Mouse (Mus musculus) midbrain, embryonic 11.5 days (tissue): Measurements from ENCODE around the gene Iqch. TPM values are rescaled to one million over a fixed set of nuclear protein-coding genes. Genes with fewer than 3 reads are reported as not detected.
A peak's percentile ranks its signal among the peaks of the same experiment; 100 is the strongest.

ENCODE experiments used
- ATAC-seq: fragments of 200-750 bp; cut with Nextera tagmentation; 2 replicates; pipeline ENCODE4 v1.8.0; 2017; ENCODE audit warnings: moderate TSS enrichment, moderate library complexity; ENCODE audit not compliant: low FRiP score
- DNase-seq: peaks from one replicate; pipeline ENCODE4 v3.0.0; 2015; ENCODE audit warnings: low spot score; ENCODE audit errors: missing footprints
- H3K27ac ChIP-seq: fragments of 300-500 bp; sonication (generic); 2 replicates; pipeline ENCODE4 v1.5.1; 2014; ENCODE audit warnings: low read depth, low read length
- H3K27me3 ChIP-seq: fragments of 300-500 bp; sonication (generic); 2 replicates; pipeline ENCODE4 v1.6.1; 2014; ENCODE audit warnings: mild to moderate bottlenecking, low read length, moderate library complexity, mixed read lengths; ENCODE audit not compliant: control insufficient read depth, insufficient read depth
- H3K36me3 ChIP-seq: fragments of 300-500 bp; sonication (generic); 2 replicates; pipeline ENCODE4 v1.6.1; 2014; ENCODE audit warnings: mild to moderate bottlenecking, low read length, moderate library complexity, mixed read lengths; ENCODE audit not compliant: control insufficient read depth, insufficient read depth
- H3K4me1 ChIP-seq: fragments of 300-500 bp; sonication (generic); 2 replicates; pipeline ENCODE4 v1.6.1; 2014; ENCODE audit warnings: low read length; ENCODE audit not compliant: control insufficient read depth, insufficient read depth
- H3K4me2 ChIP-seq: fragments of 300-500 bp; sonication (generic); 2 replicates; pipeline ENCODE4 v1.6.1; 2014; ENCODE audit warnings: mild to moderate bottlenecking, moderate library complexity
- H3K4me3 ChIP-seq: fragments of 300-500 bp; sonication (generic); 2 replicates; pipeline ENCODE4 v1.5.1; 2014; ENCODE audit warnings: low read depth, low read length
- H3K9ac ChIP-seq: fragments of 300-500 bp; sonication (generic); 2 replicates; pipeline ENCODE4 v1.6.1; 2014; ENCODE audit warnings: low read length
- H3K9me3 ChIP-seq: fragments of 300-500 bp; sonication (generic); 2 replicates; pipeline ENCODE4 v1.6.1; 2016; ENCODE audit warnings: low read length; ENCODE audit not compliant: control insufficient read depth
- WGBS: fragments of 180-500 bp; shearing (Covaris S2); extraction: QIAGEN DNeasy Blood & Tissue Kit; methylation state at CpG from one replicate; pipeline ENCODE4 v1.1.7; 2014; 5-methylcytosine and 5-hydroxymethylcytosine counted together
- polyA plus RNA-seq: library from polyadenylated mRNA; unstranded; fragments of >200 nt; fragmentation: Nextera tagmentation; extraction: Ambion mirVana; gene quantifications from 2 replicates; pipeline ENCODE4 v1.2.1, GENCODE M21; 2014

The Iqch gene
- polyA plus RNA-seq, 1 experiment from 2014 or later = 0.10 TPM

GRCm38 (mm10) chr9:63608006-63608405, 5.7 kb upstream of the Iqch start:
- peaks cover 35% of the 10 kb centered on the region for H3K4me1 ChIP-seq
- no peaks in the 10 kb centered on the region for H3K27me3 ChIP-seq
- H3K27ac ChIP-seq = no peak overlapping the region
- no peak overlapping the region for H3K4me2 ChIP-seq
- no peaks in the 10 kb centered on the region for H3K9me3 ChIP-seq
- no peak overlapping the region for H3K9ac ChIP-seq
- no peak overlapping the region for H3K4me3 ChIP-seq
- 75% methylated on average over 6 of the region's 6 CpGs for WGBS
- no peaks in the 10 kb centered on the region for H3K36me3 ChIP-seq
- no peak for ATAC-seq
- DNase-seq = no peak

GRCm38 (mm10) chr9:63606594-63606993, 4.3 kb upstream of the Iqch start:
- H3K27me3 ChIP-seq = no peaks in the 10 kb centered on the region
- 69% methylated on average over 2 of the region's 2 CpGs for WGBS
- H3K4me3 ChIP-seq = no peak overlapping the region
- no peak overlapping the region for H3K27ac ChIP-seq
- DNase-seq = peak; percentile 78
- peaks cover 27% of the 10 kb centered on the region for H3K4me1 ChIP-seq
- no peaks in the 10 kb centered on the region for H3K36me3 ChIP-seq
- H3K4me2 ChIP-seq = no peak overlapping the region
- H3K9me3 ChIP-seq = no peaks in the 10 kb centered on the region
- ATAC-seq = no peak
- H3K9ac ChIP-seq = no peak overlapping the region

GRCm38 (mm10) chr9:63603849-63604248, 1.6 kb upstream of the Iqch start:
- Histone ChIP-seq H3K4me1 (peaks cover 15% of the 10 kb centered on the region), H3K36me3 (no peaks in the 10 kb centered on the region), H3K27ac (no peak overlapping the region), H3K4me3 (no peak overlapping the region), H3K4me2 (peak overlapping the region; percentile 83), H3K9me3 (no peaks in the 10 kb centered on the region), H3K27me3 (no peaks in the 10 kb centered on the region), H3K9ac (no peak overlapping the region)
- 58% methylated on average over 6 of the region's 6 CpGs for WGBS
- no peak for ATAC-seq
- DNase-seq = no peak

GRCm38 (mm10) chr9:63596660-63597059, 5.6 kb downstream of the Iqch start:
- Histone ChIP-seq H3K27me3 (no peaks in the 10 kb centered on the region), H3K4me3 (no peak overlapping the region), H3K9ac (no peak overlapping the region), H3K4me1 (no peaks in the 10 kb centered on the region), H3K27ac (no peak overlapping the region), H3K9me3 (no peaks in the 10 kb centered on the region), H3K4me2 (no peak overlapping the region), H3K36me3 (no peaks in the 10 kb centered on the region)
- ATAC-seq = no peak
- WGBS = 89% methylated on average over 9 of the region's 9 CpGs
- DNase-seq = no peak

GRCm38 (mm10) chr9:63595652-63596051, 6.6 kb downstream of the Iqch start:
- Histone ChIP-seq H3K9ac (no peak overlapping the region), H3K4me3 (no peak overlapping the region), H3K36me3 (no peaks in the 10 kb centered on the region), H3K4me1 (no peaks in the 10 kb centered on the region), H3K27ac (no peak overlapping the region), H3K27me3 (no peaks in the 10 kb centered on the region), H3K4me2 (no peak overlapping the region), H3K9me3 (no peaks in the 10 kb centered on the region)
- DNase-seq (no peak), ATAC-seq (no peak)
- WGBS = 90% methylated on average over 8 of the region's 8 CpGs

GRCm38 (mm10) chr9:63595032-63595431, 7.3 kb downstream of the Iqch start:
- Histone ChIP-seq H3K4me3 (no peak overlapping the region), H3K9me3 (no peaks in the 10 kb centered on the region), H3K27ac (no peak overlapping the region), H3K4me2 (no peak overlapping the region), H3K27me3 (no peaks in the 10 kb centered on the region), H3K9ac (no peak overlapping the region), H3K36me3 (no peaks in the 10 kb centered on the region), H3K4me1 (no peaks in the 10 kb centered on the region)
- no peak for ATAC-seq
- WGBS = 96% methylated on average over 1 of the region's 1 CpGs
- peak; percentile 23 for DNase-seq

GRCm38 (mm10) chr9:63591661-63592256, 10.5 kb downstream of the Iqch start:
- WGBS = 81% methylated on average over 8 of the region's 8 CpGs
- no peak overlapping the region for H3K27ac ChIP-seq

GRCm38 (mm10) chr9:63590592-63590991, 11.7 kb downstream of the Iqch start:
- DNase-seq = peak; percentile 61
- Histone ChIP-seq H3K4me1 (no peaks in the 10 kb centered on the region), H3K27ac (no peak overlapping the region), H3K4me3 (no peak overlapping the region), H3K9ac (no peak overlapping the region), H3K27me3 (no peaks in the 10 kb centered on the region), H3K4me2 (no peak overlapping the region), H3K36me3 (no peaks in the 10 kb centered on the region), H3K9me3 (no peaks in the 10 kb centered on the region; the same call in 1 of the 2 replicates)
- WGBS = 96% methylated on average over 4 of the region's 4 CpGs
- no peak for ATAC-seq

More at GRCm38 (mm10) chr9:63591661-63592256, 10.5 kb downstream of the Iqch start:
- Histone ChIP-seq H3K36me3 (no peaks in the 10 kb centered on the region), H3K9me3 (no peaks in the 10 kb centered on the region), H3K4me2 (no peak overlapping the region), H3K4me1 (no peaks in the 10 kb centered on the region), H3K9ac (no peak overlapping the region), H3K4me3 (no peak overlapping the region), H3K27me3 (no peaks in the 10 kb centered on the region)
- DNase-seq (peak; percentile 72), ATAC-seq (no peak)

GRCm38 (mm10) chr9:63589209-63589608, 13.1 kb downstream of the Iqch start:
- no peaks in the 10 kb centered on the region for H3K4me1 ChIP-seq
- H3K27ac ChIP-seq = no peak overlapping the region
- no peak overlapping the region for H3K4me2 ChIP-seq
- H3K9ac ChIP-seq = no peak overlapping the region
- H3K27me3 ChIP-seq = no peaks in the 10 kb centered on the region
- H3K9me3 ChIP-seq = no peaks in the 10 kb centered on the region; the same call in 1 of the 2 replicates
- WGBS = 80% methylated on average over 6 of the region's 6 CpGs
- no peak overlapping the region for H3K4me3 ChIP-seq
- DNase-seq (no peak), ATAC-seq (no peak)
- no peaks in the 10 kb centered on the region for H3K36me3 ChIP-seq
